Mouse (Mus musculus): ENCODE data around the gene Minpp1. TPM values are rescaled to one million over a fixed set of nuclear protein-coding genes. Genes with fewer than 3 reads are reported as not detected.
"Not testable (repeated sequence)": the region's sequence is repeated elsewhere in the genome, so short reads cannot be mapped to it uniquely, and the experiment has no call there.

The Minpp1 gene
- polyA plus RNA-seq (2014; fragmentation: Nextera tagmentation; extraction: Ambion mirVana) = 83.8 and 83.9 TPM in 2 replicates

GRCm38 (mm10) chr19:32485681-32486105 is at the start of gene Minpp1:
Gene Minpp1, plus strand, starts transcription at chr19:32485769.
- Histone ChIP-seq H3K36me3 (ENCODE audit: control insufficient read depth, insufficient read depth, low read length) (no peaks in the 10 kb centered on the region), H3K4me2 (ENCODE audit: low read depth, severe bottlenecking) (peak within 1 kb of the TSS; percentile 61), H3K4me3 (ENCODE audit: low read depth, low read length) (peak within 1 kb of the TSS; percentile 77), H3K9me3 (ENCODE audit: control insufficient read depth, low read length) (no peaks in the 10 kb centered on the region), H3K9ac (ENCODE audit: low read length) (peak within 1 kb of the TSS; percentile 79), H3K4me1 (ENCODE audit: control insufficient read depth, insufficient read depth, low read length) (peaks cover 10% of the 10 kb centered on the region; the same call in 1 of the 2 replicates), H3K27ac (replicated peaks; ENCODE audit: low read depth, low read length) (peak within 1 kb of the TSS; percentile 76), H3K27me3 (ENCODE audit: control insufficient read depth, insufficient read depth, low read length) (no peaks in the 10 kb centered on the region)
- peak; percentile 88 for ATAC-seq (ENCODE audit: insufficient number of reproducible peaks, low FRiP score, low TSS enrichment, low read depth)
- 0% methylated on average over 59 of the region's 64 CpGs for WGBS
- peak; percentile 89 for DNase-seq (ENCODE audit: low spot score)

GRCm38 (mm10) chr19:32439356-32439755 is 46.2 kb upstream of the Minpp1 start:
- H3K9me3 ChIP-seq (ENCODE audit: control insufficient read depth, low read length) = no peaks in the 10 kb centered on the region
- no peak overlapping the region for H3K4me3 ChIP-seq (ENCODE audit: low read depth, low read length)
- H3K27ac ChIP-seq (replicated peaks; ENCODE audit: low read depth, low read length) = no peak overlapping the region
- no peak overlapping the region for H3K4me2 ChIP-seq (ENCODE audit: low read depth, severe bottlenecking)
- H3K36me3 ChIP-seq (ENCODE audit: control insufficient read depth, insufficient read depth, low read length) = no peaks in the 10 kb centered on the region
- 91% methylated on average over 2 of the region's 2 CpGs for WGBS
- DNase-seq (ENCODE audit: low spot score) = no peak
- no peaks in the 10 kb centered on the region for H3K4me1 ChIP-seq (ENCODE audit: control insufficient read depth, insufficient read depth, low read length)
- H3K27me3 ChIP-seq (ENCODE audit: control insufficient read depth, insufficient read depth, low read length) = no peaks in the 10 kb centered on the region
- no peak for ATAC-seq (ENCODE audit: insufficient number of reproducible peaks, low FRiP score, low TSS enrichment, low read depth)
- no peak overlapping the region for H3K9ac ChIP-seq (ENCODE audit: low read length)

GRCm38 (mm10) chr19:32441568-32441967 is 44.0 kb upstream of the Minpp1 start:
- Histone ChIP-seq H3K4me2 (ENCODE audit: low read depth, severe bottlenecking) (no peak overlapping the region), H3K27me3 (ENCODE audit: control insufficient read depth, insufficient read depth, low read length) (no peaks in the 10 kb centered on the region), H3K9ac (ENCODE audit: low read length) (no peak overlapping the region), H3K9me3 (ENCODE audit: control insufficient read depth, low read length) (no peaks in the 10 kb centered on the region), H3K4me3 (ENCODE audit: low read depth, low read length) (no peak overlapping the region), H3K36me3 (ENCODE audit: control insufficient read depth, insufficient read depth, low read length) (no peaks in the 10 kb centered on the region), H3K27ac (replicated peaks; ENCODE audit: low read depth, low read length) (no peak overlapping the region), H3K4me1 (ENCODE audit: control insufficient read depth, insufficient read depth, low read length) (no peaks in the 10 kb centered on the region)
- DNase-seq (ENCODE audit: low spot score) (no peak), ATAC-seq (ENCODE audit: insufficient number of reproducible peaks, low FRiP score, low TSS enrichment, low read depth) (no peak)
- 97% methylated on average over 9 of the region's 11 CpGs for WGBS

GRCm38 (mm10) chr19:32448931-32449330 is 36.6 kb upstream of the Minpp1 start:
- H3K9ac ChIP-seq (ENCODE audit: low read length) = no peak overlapping the region
- ATAC-seq (ENCODE audit: insufficient number of reproducible peaks, low FRiP score, low TSS enrichment, low read depth) (no peak), DNase-seq (ENCODE audit: low spot score) (no peak)
- no peak overlapping the region for H3K27ac ChIP-seq (replicated peaks; ENCODE audit: low read depth, low read length)
- no peak overlapping the region for H3K4me2 ChIP-seq (ENCODE audit: low read depth, severe bottlenecking)
- H3K9me3 ChIP-seq (ENCODE audit: control insufficient read depth, low read length) = no peaks in the 10 kb centered on the region
- H3K4me1 ChIP-seq (ENCODE audit: control insufficient read depth, insufficient read depth, low read length) = no peaks in the 10 kb centered on the region
- no peak overlapping the region for H3K4me3 ChIP-seq (ENCODE audit: low read depth, low read length)
- 94% methylated on average over 10 of the region's 10 CpGs for WGBS
- no peaks in the 10 kb centered on the region for H3K36me3 ChIP-seq (ENCODE audit: control insufficient read depth, insufficient read depth, low read length)
- H3K27me3 ChIP-seq (ENCODE audit: control insufficient read depth, insufficient read depth, low read length) = no peaks in the 10 kb centered on the region

GRCm38 (mm10) chr19:32452231-32452630 is 33.3 kb upstream of the Minpp1 start:
- Histone ChIP-seq H3K4me1 (ENCODE audit: control insufficient read depth, insufficient read depth, low read length) (no peaks in the 10 kb centered on the region), H3K9me3 (ENCODE audit: control insufficient read depth, low read length) (no peaks in the 10 kb centered on the region), H3K27me3 (ENCODE audit: control insufficient read depth, insufficient read depth, low read length) (no peaks in the 10 kb centered on the region), H3K9ac (ENCODE audit: low read length) (no peak overlapping the region), H3K36me3 (ENCODE audit: control insufficient read depth, insufficient read depth, low read length) (no peaks in the 10 kb centered on the region), H3K4me3 (ENCODE audit: low read depth, low read length) (no peak overlapping the region), H3K4me2 (ENCODE audit: low read depth, severe bottlenecking) (no peak overlapping the region), H3K27ac (replicated peaks; ENCODE audit: low read depth, low read length) (no peak overlapping the region)
- DNase-seq (ENCODE audit: low spot score) (no peak), ATAC-seq (ENCODE audit: insufficient number of reproducible peaks, low FRiP score, low TSS enrichment, low read depth) (no peak)
- 74% methylated on average over 4 of the region's 4 CpGs for WGBS

GRCm38 (mm10) chr19:32456744-32457143 is 28.8 kb upstream of the Minpp1 start:
- DNase-seq (ENCODE audit: low spot score) (no peak), ATAC-seq (ENCODE audit: insufficient number of reproducible peaks, low FRiP score, low TSS enrichment, low read depth) (no peak)
- no peak overlapping the region for H3K9ac ChIP-seq (ENCODE audit: low read length)
- H3K27me3 ChIP-seq (ENCODE audit: control insufficient read depth, insufficient read depth, low read length) = no peaks in the 10 kb centered on the region
- WGBS = 81% methylated on average over 2 of the region's 2 CpGs
- no peak overlapping the region for H3K4me3 ChIP-seq (ENCODE audit: low read depth, low read length)
- no peaks in the 10 kb centered on the region for H3K4me1 ChIP-seq (ENCODE audit: control insufficient read depth, insufficient read depth, low read length)
- no peaks in the 10 kb centered on the region for H3K9me3 ChIP-seq (ENCODE audit: control insufficient read depth, low read length)
- H3K4me2 ChIP-seq (ENCODE audit: low read depth, severe bottlenecking) = no peak overlapping the region
- no peaks in the 10 kb centered on the region for H3K36me3 ChIP-seq (ENCODE audit: control insufficient read depth, insufficient read depth, low read length)
- H3K27ac ChIP-seq (replicated peaks; ENCODE audit: low read depth, low read length) = no peak overlapping the region

GRCm38 (mm10) chr19:32457631-32458030 is 27.9 kb upstream of the Minpp1 start:
- ATAC-seq (ENCODE audit: insufficient number of reproducible peaks, low FRiP score, low TSS enrichment, low read depth); H3K9ac ChIP-seq (ENCODE audit: low read length); H3K4me1 ChIP-seq (ENCODE audit: control insufficient read depth, insufficient read depth, low read length); H3K4me2 ChIP-seq (ENCODE audit: low read depth, severe bottlenecking); H3K4me3 ChIP-seq (ENCODE audit: low read depth, low read length); H3K27me3 ChIP-seq (ENCODE audit: control insufficient read depth, insufficient read depth, low read length); H3K36me3 ChIP-seq (ENCODE audit: control insufficient read depth, insufficient read depth, low read length); H3K27ac ChIP-seq (replicated peaks; ENCODE audit: low read depth, low read length); H3K9me3 ChIP-seq (ENCODE audit: control insufficient read depth, low read length); DNase-seq (ENCODE audit: low spot score): not testable (repeated sequence)
- WGBS = 90% methylated on average over 8 of the region's 8 CpGs

GRCm38 (mm10) chr19:32463037-32463436 is 22.5 kb upstream of the Minpp1 start:
- Histone ChIP-seq H3K27me3 (ENCODE audit: control insufficient read depth, insufficient read depth, low read length) (no peaks in the 10 kb centered on the region), H3K9ac (ENCODE audit: low read length) (no peak overlapping the region), H3K4me1 (ENCODE audit: control insufficient read depth, insufficient read depth, low read length) (no peaks in the 10 kb centered on the region), H3K27ac (replicated peaks; ENCODE audit: low read depth, low read length) (no peak overlapping the region), H3K9me3 (ENCODE audit: control insufficient read depth, low read length) (no peaks in the 10 kb centered on the region), H3K36me3 (ENCODE audit: control insufficient read depth, insufficient read depth, low read length) (no peaks in the 10 kb centered on the region), H3K4me3 (ENCODE audit: low read depth, low read length) (no peak overlapping the region), H3K4me2 (ENCODE audit: low read depth, severe bottlenecking) (no peak overlapping the region)
- ATAC-seq (ENCODE audit: insufficient number of reproducible peaks, low FRiP score, low TSS enrichment, low read depth) (no peak), DNase-seq (ENCODE audit: low spot score) (no peak)
- 94% methylated on average over 6 of the region's 6 CpGs for WGBS

- Histone ChIP-seq H3K4me2 (ENCODE audit: low read depth, severe bottlenecking) (no peak overlapping the region), H3K27me3 (ENCODE audit: control insufficient read depth, insufficient read depth, low read length) (no peaks in the 10 kb centered on the region), H3K36me3 (ENCODE audit: control insufficient read depth, insufficient read depth, low read length) (no peaks in the 10 kb centered on the region), H3K9me3 (ENCODE audit: control insufficient read depth, low read length) (no peaks in the 10 kb centered on the region), H3K9ac (ENCODE audit: low read length) (no peak overlapping the region), H3K4me3 (ENCODE audit: low read depth, low read length) (no peak overlapping the region), H3K4me1 (ENCODE audit: control insufficient read depth, insufficient read depth, low read length) (no peaks in the 10 kb centered on the region), H3K27ac (replicated peaks; ENCODE audit: low read depth, low read length) (no peak overlapping the region)
- WGBS = 82% methylated on average over 4 of the region's 4 CpGs
- ATAC-seq (ENCODE audit: insufficient number of reproducible peaks, low FRiP score, low TSS enrichment, low read depth) = no peak
- no peak for DNase-seq (ENCODE audit: low spot score)
Measured at GRCm38 (mm10) chr19:32465228-32465627, 20.3 kb upstream of the Minpp1 start.
